Comparison of ENCODE assay signal across 18 mouse cellular contexts in genomic region chr2:94136837-94137236, GRCm38 (mm10).
"Had no signal": no experiment of that assay in that cellular context is flagged by ENCODE, and none has a peak within 500 bp of the region (broad histone marks: within the 10 kb centered on the region; RNA-seq: fewer than 3 reads in every experiment).

No protein-coding gene starts in this region.

- H3K36me3 ChIP-seq: limb, embryonic 10.5 days; limb, embryonic 13.5 days; liver, embryonic 12.5 days; liver, embryonic 15.5 days; midbrain, embryonic 10.5 days; midbrain, embryonic 13.5 days had no signal

- H3K4me3 ChIP-seq: layer of hippocampus, adult 2 months; limb, embryonic 10.5 days; limb, embryonic 13.5 days; liver, embryonic 12.5 days; liver, embryonic 15.5 days; megakaryocyte, embryonic 14.5 days; midbrain, embryonic 10.5 days; midbrain, embryonic 13.5 days had no signal

- H3K9ac ChIP-seq: limb, embryonic 13.5 days; liver, embryonic 12.5 days; liver, embryonic 15.5 days; midbrain, embryonic 13.5 days had no signal

- H3K9me3 ChIP-seq: limb, embryonic 10.5 days; limb, embryonic 13.5 days; liver, embryonic 12.5 days; liver, embryonic 15.5 days; megakaryocyte, embryonic 14.5 days; midbrain, embryonic 10.5 days; midbrain, embryonic 13.5 days had no signal

- H3K4me1 ChIP-seq: limb, embryonic 10.5 days; limb, embryonic 13.5 days; midbrain, embryonic 10.5 days; midbrain, embryonic 13.5 days had no signal

- H3K27me3 ChIP-seq: limb, embryonic 13.5 days; liver, embryonic 12.5 days; liver, embryonic 15.5 days; megakaryocyte, embryonic 14.5 days; midbrain, embryonic 13.5 days had no signal

- ATAC-seq: liver, embryonic 12.5 days; midbrain, embryonic 13.5 days; midbrain, embryonic 16.5 days had no signal

- H3K27ac ChIP-seq: kidney, postnatal 0 days; layer of hippocampus, adult 2 months; limb, embryonic 10.5 days; limb, embryonic 13.5 days; liver, embryonic 12.5 days; liver, embryonic 15.5 days; macrophage; midbrain, embryonic 10.5 days; midbrain, embryonic 13.5 days; stomach, postnatal 0 days had no signal

- DNase-seq: kidney, adult 2 months; kidney, postnatal 25 days; layer of hippocampus, adult 9-11 months; liver; lung, adult 2 months; thymus, postnatal 25 days had no signal

- H3K4me2 ChIP-seq: limb, embryonic 13.5 days; liver, embryonic 12.5 days; liver, embryonic 15.5 days; midbrain, embryonic 13.5 days had no signal
